Mouse (Mus musculus): ENCODE results near the gene 1810009A15Rik. TPM values are rescaled to one million over a fixed set of nuclear protein-coding genes. Genes with fewer than 3 reads are reported as not detected.
"Not testable (repeated sequence)": the region's sequence is repeated elsewhere in the genome, so short reads cannot be mapped to it uniquely, and the experiment has no call there.

Gene 1810009A15Rik
- polyA plus RNA-seq, 1 experiment = 72.7 TPM

DNA sequence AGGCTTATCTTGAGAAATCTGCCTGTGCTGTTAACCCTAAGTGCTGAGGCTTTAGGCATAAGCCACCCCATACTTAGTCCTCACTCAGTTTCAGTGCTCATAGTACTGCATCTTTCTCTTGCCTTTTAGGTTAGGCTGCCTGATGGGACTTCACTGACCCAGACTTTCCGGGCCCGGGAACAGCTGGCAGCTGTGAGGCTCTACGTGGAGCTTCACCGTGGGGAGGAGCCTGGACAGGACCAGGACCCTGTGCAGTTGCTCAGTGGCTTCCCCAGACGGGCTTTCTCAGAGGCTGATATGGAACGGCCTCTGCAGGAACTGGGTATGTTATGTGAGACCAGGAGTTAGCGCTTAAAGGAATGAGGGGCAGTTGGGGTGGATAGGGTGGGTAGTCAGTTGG lies 13.6 kb upstream of the 1810009A15Rik start:
- Histone ChIP-seq H3K27me3 (replicated peaks) (no peaks in the 10 kb centered on the region), H3K4me3 (replicated peaks) (peak overlapping the region; percentile 44), H3K36me3 (replicated peaks; ENCODE audit: low read length) (peaks cover 72% of the 10 kb centered on the region), H3K9me3 (no peaks in the 10 kb centered on the region), H3K4me1 (peaks cover 46% of the 10 kb centered on the region)
- no peak for TF ChIP-seq FLI1 (IDR thresholded peaks at IDR 0.05; ENCODE audit: low read length)

DNA sequence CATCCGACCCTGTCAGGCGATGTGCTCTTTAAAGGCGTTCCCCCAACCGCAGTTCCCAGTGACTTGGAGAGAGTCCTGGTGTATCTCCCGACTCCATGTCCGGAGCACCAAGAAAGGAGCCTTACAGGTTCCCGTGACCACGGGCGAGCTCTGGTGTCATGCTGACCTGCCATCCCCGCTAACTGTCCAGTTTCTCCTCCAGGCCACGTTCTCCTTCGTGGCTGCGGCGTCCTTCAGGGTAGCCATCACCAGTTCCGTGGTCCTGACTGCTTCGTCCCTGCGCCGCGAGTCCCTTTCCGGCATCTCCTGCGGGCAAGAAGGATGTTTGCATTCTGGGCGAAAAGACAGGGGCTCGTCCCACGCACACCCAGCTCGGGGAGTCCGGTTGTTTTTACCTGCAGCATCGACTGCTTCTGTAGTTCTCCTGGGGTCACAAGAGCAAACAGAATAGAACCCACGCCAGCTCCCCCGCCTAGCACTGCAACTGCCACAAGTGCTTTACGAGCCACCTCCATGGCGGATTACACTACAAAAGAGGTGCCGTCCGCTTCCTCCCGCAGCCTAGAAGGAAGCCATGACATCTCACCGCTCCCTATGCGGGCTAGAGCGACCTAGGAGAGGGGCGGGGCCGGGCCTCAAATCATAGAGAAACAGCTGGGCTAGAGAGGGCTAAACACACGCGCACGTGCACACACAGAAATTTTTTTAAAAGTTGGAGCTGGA lies 8.2 kb upstream of the 1810009A15Rik start, which contains the start of gene Uqcc3:
Uqcc3 (minus strand) TSS at position 613 of the 723 bp plus-strand sequence.
- H3K9me3 ChIP-seq = no peaks in the 10 kb centered on the region
- H3K4me3 ChIP-seq (replicated peaks) = peak within 1 kb of the TSS; percentile 100
- no peaks in the 10 kb centered on the region for H3K27me3 ChIP-seq (replicated peaks)
- TF ChIP-seq FLI1 (IDR thresholded peaks at IDR 0.05; ENCODE audit: low read length) (no peak), GATA1 (IDR thresholded peaks at IDR 0.05; ENCODE audit: borderline replicate concordance, low read length) (no peak)
- H3K36me3 ChIP-seq (replicated peaks; ENCODE audit: low read length) = peaks cover 39% of the 10 kb centered on the region
- peaks cover 32% of the 10 kb centered on the region for H3K4me1 ChIP-seq

DNA sequence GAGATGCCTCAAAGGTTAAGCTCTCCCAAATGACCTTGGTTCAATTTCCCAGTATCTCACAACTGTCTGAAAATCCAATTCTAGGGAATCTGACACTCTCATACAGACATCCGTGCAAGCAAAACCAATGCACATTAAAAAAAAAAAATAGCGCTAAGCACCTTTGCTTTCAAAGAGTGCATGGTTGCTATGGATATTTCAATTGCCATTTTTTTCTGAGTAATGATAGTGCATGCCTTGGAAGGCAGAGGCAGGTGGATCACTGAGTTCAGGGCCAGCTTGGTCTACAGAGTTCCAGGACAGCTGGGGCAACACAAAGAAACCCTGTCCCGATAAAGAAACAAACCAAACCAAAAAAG lies 7.6 kb upstream of the 1810009A15Rik start:
- no peaks in the 10 kb centered on the region for H3K27me3 ChIP-seq (replicated peaks)
- no peaks in the 10 kb centered on the region for H3K9me3 ChIP-seq
- peak overlapping the region; percentile 100 for H3K4me3 ChIP-seq (replicated peaks)
- peaks cover 33% of the 10 kb centered on the region for H3K36me3 ChIP-seq (replicated peaks; ENCODE audit: low read length)
- peaks cover 32% of the 10 kb centered on the region for H3K4me1 ChIP-seq
- TF ChIP-seq FLI1 (IDR thresholded peaks at IDR 0.05; ENCODE audit: low read length) = no peak
- no peak for TF ChIP-seq GATA1 (IDR thresholded peaks at IDR 0.05; ENCODE audit: borderline replicate concordance, low read length)

DNA sequence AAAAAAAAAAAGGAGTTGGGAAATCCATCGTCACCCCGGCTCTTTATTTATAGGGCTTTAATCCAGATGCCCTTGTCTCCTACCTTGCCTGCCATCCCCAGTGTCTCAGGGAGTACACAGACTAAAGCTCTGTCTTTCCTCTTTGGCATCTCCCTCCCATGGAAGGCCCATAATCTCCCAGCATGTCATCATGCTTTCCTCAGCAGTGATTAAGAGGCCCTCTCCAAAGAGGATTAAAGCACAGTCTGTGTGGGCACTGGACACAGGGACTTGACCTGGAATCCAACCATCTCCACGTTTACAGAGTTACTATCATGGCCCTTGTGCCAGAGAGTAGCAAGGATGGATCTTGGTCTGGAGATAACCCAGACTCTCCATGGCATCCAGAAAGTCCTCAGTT lies 5.0 kb upstream of the 1810009A15Rik start, which contains the start of the genes Lbhd1 and Gm49403:
Lbhd1 (plus strand) TSS at position 117 of the 400 bp plus-strand sequence.
Gm49403 (plus strand) TSS at position 315 of the 400 bp plus-strand sequence.
- TF ChIP-seq GATA1 (IDR thresholded peaks at IDR 0.05; ENCODE audit: borderline replicate concordance, low read length) (no peak), FLI1 (IDR thresholded peaks at IDR 0.05; ENCODE audit: low read length) (no peak)
- H3K9me3 ChIP-seq = no peaks in the 10 kb centered on the region
- peaks cover 41% of the 10 kb centered on the region for H3K4me1 ChIP-seq
- H3K4me3 ChIP-seq (replicated peaks) = no peak within 1 kb of the TSS
- H3K36me3 ChIP-seq (replicated peaks; ENCODE audit: low read length) = peaks cover 9% of the 10 kb centered on the region
- no peaks in the 10 kb centered on the region for H3K27me3 ChIP-seq (replicated peaks)

DNA sequence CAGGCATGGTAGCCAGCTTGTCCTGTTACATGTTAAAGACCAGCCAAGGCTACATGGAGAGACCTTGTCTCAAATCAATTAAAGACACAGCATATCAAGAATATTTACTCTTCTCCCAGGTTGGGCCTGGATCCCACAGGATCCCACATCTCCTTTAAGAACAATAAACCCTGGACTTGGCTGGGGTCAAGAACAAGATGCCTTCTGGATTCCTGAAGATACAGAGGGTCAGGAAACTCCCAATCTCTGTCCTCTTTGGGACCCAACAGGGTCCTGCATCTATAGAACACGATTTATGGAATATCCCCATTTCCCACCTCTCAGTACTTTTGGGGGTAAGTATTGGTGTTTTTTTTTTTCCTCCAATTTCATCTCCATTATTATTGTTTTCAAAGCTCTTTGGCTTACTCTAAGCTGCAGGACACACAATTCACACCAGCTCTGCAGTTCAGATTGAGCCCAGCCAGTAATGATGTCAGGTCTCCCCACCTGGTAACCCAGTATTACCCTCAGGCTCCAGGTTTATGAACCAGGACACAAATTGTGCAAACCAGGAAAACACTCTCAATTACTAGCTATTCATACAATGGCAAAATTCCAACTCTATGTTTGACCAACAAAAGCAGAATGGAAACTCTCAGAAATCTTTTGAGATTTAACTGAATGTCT lies 1.6 kb upstream of the 1810009A15Rik start:
- Histone ChIP-seq H3K27me3 (replicated peaks) (no peaks in the 10 kb centered on the region), H3K36me3 (replicated peaks; ENCODE audit: low read length) (peaks cover 16% of the 10 kb centered on the region), H3K9me3 (no peaks in the 10 kb centered on the region), H3K4me3 (replicated peaks) (peak overlapping the region; percentile 94), H3K4me1 (peaks cover 37% of the 10 kb centered on the region)
- no peak for TF ChIP-seq GATA1 (IDR thresholded peaks at IDR 0.05; ENCODE audit: borderline replicate concordance, low read length)
- TF ChIP-seq FLI1 (IDR thresholded peaks at IDR 0.05; ENCODE audit: low read length) = no peak

DNA sequence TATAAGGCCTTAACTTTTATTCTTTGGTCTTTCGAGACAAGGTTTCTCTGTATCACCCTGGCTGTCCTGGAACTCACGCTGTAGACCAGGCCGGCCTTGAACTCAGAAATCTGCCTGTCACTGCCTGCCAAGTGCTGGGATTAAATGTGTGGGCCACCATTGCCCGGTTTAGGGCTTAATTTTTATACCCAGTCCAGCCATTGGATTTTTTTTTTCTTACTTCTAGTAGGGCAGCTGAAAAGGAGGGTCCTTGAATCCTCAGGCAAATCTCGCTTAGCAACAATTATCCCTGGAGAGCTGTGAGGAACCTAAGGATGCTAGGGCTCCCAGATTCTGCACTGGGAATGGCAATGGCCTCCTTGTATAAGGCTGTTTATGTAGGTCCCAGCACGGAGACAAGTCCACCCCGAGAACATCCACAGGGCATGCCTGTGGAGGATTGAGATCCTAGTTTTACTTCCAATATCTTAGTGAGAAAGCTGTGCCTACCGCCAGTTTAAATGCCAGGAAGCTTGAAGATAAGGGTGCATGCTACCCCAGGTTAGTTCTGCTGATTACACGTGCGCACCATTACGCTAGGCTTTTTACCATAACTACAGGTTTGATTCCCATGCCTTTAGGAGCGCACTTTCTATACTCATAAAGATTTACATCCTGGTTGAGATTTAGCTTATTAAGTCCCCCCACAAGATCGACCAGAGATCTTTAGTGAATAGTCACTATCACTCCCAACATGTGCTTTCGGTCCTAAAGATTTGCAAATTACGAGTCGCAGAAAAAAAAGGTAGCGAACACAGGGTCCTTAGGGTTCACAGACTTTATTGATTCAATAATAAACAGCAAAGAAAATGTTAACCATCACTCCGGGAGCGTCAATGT lies 829 bp upstream of the 1810009A15Rik start:
- TF ChIP-seq GATA1 (IDR thresholded peaks at IDR 0.05; ENCODE audit: borderline replicate concordance, low read length) (no peak), FLI1 (IDR thresholded peaks at IDR 0.05; ENCODE audit: low read length) (no peak)
- Histone ChIP-seq H3K36me3 (replicated peaks; ENCODE audit: low read length) (peaks cover 16% of the 10 kb centered on the region), H3K27me3 (replicated peaks) (no peaks in the 10 kb centered on the region), H3K4me3 (replicated peaks) (peak overlapping the region; percentile 94), H3K4me1 (peaks cover 43% of the 10 kb centered on the region), H3K9me3 (no peaks in the 10 kb centered on the region)

DNA sequence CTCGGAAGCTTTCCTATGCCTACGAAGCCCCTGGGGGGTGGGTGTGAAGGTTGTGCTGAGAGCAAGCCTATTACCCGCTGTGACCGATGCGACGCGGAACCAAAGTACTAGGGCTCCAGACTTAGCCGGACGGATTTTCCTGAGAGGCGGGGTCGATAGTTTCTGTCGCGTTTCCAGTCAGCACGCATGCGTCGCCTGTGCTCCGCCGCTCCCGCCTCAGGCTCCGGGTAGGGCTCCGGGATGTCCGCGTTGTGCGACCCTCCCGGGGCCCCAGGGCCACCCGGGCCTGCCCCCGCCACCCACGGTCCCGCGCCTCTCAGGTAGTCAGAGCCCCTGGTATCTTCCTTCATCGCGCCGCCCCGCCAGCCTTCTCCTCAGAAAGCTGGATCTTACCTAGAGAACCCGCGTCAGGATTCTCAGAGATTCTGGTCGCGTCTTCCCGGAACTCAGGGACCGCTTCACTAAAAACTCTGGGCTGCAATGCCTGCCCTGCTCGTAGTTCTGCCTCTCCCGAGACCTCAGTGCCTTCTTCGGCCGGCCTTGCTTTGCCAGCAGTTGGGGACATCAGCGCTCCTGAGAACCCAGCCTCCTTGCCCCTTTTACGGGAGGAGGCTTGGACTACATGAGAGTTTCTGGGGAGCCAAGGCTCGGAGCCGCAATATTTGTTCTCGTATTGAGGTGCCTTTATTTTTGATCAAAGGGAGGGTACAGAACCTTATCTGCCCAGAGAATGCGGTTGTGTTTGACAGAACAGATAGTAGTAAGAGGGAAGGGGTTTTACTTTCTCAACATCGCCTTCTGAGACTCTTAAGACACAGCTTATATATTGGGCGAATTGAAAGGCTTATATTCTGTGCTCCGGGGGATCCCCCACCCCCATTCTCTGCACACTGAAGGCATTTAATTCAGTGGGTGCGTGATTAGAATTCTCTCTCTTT lies 4.4 kb downstream of the 1810009A15Rik start, which contains the start of gene Ints5:
Ints5 (plus strand) TSS at position 177 of the 938 bp plus-strand sequence.
- Histone ChIP-seq H3K27me3 (replicated peaks) (no peaks in the 10 kb centered on the region), H3K4me3 (replicated peaks) (peak within 1 kb of the TSS; percentile 96), H3K36me3 (replicated peaks; ENCODE audit: low read length) (peaks cover 43% of the 10 kb centered on the region), H3K9me3 (no peaks in the 10 kb centered on the region), H3K4me1 (peaks cover 65% of the 10 kb centered on the region)
- no peak for TF ChIP-seq FLI1 (IDR thresholded peaks at IDR 0.05; ENCODE audit: low read length)
- TF ChIP-seq GATA1 (IDR thresholded peaks at IDR 0.05; ENCODE audit: borderline replicate concordance, low read length) = no peak

DNA sequence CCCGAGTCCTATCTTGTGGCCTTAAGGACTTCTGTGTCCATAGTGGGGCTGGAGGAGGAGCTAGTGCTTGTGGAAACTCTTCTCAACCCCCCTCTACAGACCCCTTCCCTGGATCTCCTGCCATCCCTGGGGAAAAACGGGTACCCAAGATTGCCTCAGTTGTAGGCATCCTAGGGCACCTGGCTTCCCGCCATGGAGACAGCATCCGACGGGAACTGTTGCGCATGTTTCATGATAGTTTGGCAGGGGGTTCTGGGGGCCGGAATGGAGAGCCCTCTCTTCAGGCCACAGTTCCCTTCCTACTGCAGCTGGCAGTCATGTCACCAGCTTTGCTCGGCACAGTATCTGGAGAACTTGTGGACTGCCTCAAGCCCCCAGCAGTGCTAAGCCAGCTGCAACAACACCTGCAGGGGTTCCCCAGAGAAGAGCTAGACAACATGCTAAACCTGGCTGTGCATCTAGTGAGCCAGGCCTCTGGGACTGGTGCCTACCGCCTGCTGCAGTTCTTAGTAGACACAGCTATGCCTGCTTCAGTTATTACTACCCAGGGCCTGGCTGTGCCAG lies 6.8 kb downstream of the 1810009A15Rik start:
- peaks cover 42% of the 10 kb centered on the region for H3K36me3 ChIP-seq (replicated peaks; ENCODE audit: low read length)
- no peaks in the 10 kb centered on the region for H3K27me3 ChIP-seq (replicated peaks)
- H3K4me3 ChIP-seq (replicated peaks) = no peak overlapping the region
- H3K9me3 ChIP-seq = no peaks in the 10 kb centered on the region
- H3K4me1 ChIP-seq = peaks cover 74% of the 10 kb centered on the region
- TF ChIP-seq GATA1 (IDR thresholded peaks at IDR 0.05; ENCODE audit: borderline replicate concordance, low read length) (no peak), FLI1 (IDR thresholded peaks at IDR 0.05; ENCODE audit: low read length) (no peak)

DNA sequence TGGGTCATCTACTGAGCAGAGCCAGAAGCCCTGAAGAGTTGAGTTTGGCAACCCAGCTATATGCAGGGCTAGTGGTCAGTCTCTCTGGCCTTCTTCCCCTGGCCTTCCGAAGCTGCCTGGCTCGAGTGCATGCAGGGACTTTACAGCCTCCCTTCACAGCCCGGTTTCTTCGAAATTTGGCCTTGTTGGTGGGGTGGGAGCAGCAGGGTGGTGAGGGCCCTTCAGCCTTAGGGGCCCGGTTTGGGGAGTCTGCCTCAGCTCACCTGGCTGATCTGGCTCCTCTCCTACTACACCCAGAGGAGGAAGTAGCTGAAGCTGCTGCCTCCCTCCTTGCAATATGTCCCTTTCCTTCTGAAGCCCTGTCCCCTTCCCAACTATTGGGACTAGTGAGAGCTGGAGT lies 7.6 kb downstream of the 1810009A15Rik start:
- peaks cover 79% of the 10 kb centered on the region for H3K4me1 ChIP-seq
- H3K36me3 ChIP-seq (replicated peaks; ENCODE audit: low read length) = peaks cover 42% of the 10 kb centered on the region
- not testable (repeated sequence) for H3K27me3 ChIP-seq (replicated peaks); H3K9me3 ChIP-seq; H3K4me3 ChIP-seq (replicated peaks)

DNA sequence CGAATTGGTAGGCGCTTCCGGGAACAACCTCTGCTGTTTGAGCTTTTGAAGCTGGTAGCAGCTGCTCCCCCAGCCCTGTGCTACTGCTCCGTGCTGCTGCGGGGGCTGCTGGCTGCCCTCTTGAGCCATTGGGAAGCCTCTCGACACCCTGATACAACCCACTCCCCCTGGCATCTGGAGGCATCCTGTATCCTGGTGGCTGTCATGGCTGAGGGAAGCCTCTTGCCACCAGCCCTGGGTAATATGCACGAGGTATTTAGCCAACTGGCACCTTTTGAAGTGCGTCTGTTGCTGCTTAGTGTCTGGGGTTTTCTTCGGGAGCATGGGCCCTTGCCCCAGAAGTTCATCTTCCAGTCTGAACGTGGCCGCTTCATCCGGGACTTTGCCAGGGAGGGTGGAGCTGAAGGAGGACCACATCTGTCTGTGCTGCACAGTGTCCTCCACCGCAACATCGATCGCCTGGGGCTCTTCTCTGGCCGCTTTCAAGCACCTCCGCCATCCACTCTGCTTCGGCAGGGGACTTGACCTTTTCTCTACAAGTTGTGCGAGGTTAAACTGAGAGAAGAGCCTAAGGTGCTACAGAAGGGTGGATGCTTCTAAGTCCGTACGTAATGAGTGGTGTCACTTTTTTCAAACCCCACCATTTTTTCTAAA lies 8.7 kb downstream of the 1810009A15Rik start:
- H3K9me3 ChIP-seq; H3K27me3 ChIP-seq (replicated peaks): not testable (repeated sequence)
- Histone ChIP-seq H3K36me3 (replicated peaks; ENCODE audit: low read length) (peaks cover 47% of the 10 kb centered on the region), H3K4me1 (peaks cover 81% of the 10 kb centered on the region), H3K4me3 (replicated peaks) (peak overlapping the region; percentile 100)

All from megakaryocyte, embryonic 14.5 days (primary cell).